Mouse (Mus musculus) intestine, embryonic 16.5 days (tissue): ENCODE measurements around the gene Thap3. TPM values are rescaled to one million over a fixed set of nuclear protein-coding genes. Genes with fewer than 3 reads are reported as not detected.
A peak's percentile ranks its signal among the peaks of the same experiment; 100 is the strongest.

Source experiments
- ATAC-seq: fragments of 200-750 bp; cut with Nextera tagmentation; 2 replicates; pipeline ENCODE4 v1.8.0; 2017; ENCODE audit warnings: moderate TSS enrichment, moderate library complexity
- H3K27ac ChIP-seq: fragments of 300-500 bp; sonication (generic); 2 replicates; pipeline ENCODE4 v1.5.1; 2014; ENCODE audit warnings: mild to moderate bottlenecking, low read length
- H3K27me3 ChIP-seq: fragments of 300-500 bp; sonication (generic); replicated peaks from 2 replicates; pipeline ENCODE4 v1.6.1; 2014; ENCODE audit warnings: low read length, control low read depth, mixed read lengths; ENCODE audit not compliant: control insufficient read depth, insufficient read depth
- H3K36me3 ChIP-seq: fragments of 300-500 bp; sonication (generic); 2 replicates; pipeline ENCODE4 v1.6.1; 2014; ENCODE audit warnings: low read length, control low read depth; ENCODE audit not compliant: control insufficient read depth, insufficient read depth
- H3K4me1 ChIP-seq: fragments of 300-500 bp; sonication (generic); 2 replicates; pipeline ENCODE4 v1.6.1; 2014; ENCODE audit warnings: low read length, control low read depth, mixed read lengths; ENCODE audit not compliant: control insufficient read depth, insufficient read depth
- H3K4me2 ChIP-seq: fragments of 300-500 bp; sonication (generic); 2 replicates; pipeline ENCODE4 v1.6.1; 2014; ENCODE audit warnings: low read depth, low read length, control low read depth
- H3K4me3 ChIP-seq: fragments of 300-500 bp; sonication (generic); 2 replicates; pipeline ENCODE4 v1.5.1; 2014; ENCODE audit warnings: mild to moderate bottlenecking, low read length
- H3K9ac ChIP-seq: fragments of 300-500 bp; sonication (generic); 2 replicates; pipeline ENCODE4 v1.6.1; 2014; ENCODE audit warnings: low read depth, low read length
- H3K9me3 ChIP-seq: fragments of 300-500 bp; sonication (generic); 2 replicates; pipeline ENCODE4 v1.6.1; 2016; ENCODE audit warnings: low read length, control low read depth; ENCODE audit not compliant: control insufficient read depth
- whole genome bisulfite sequencing: fragments of 180-500 bp; shearing (Covaris S2); extraction: QIAGEN DNeasy Blood & Tissue Kit; methylation state at CpG from one replicate; pipeline ENCODE4 v1.1.7; 2014; 5-methylcytosine and 5-hydroxymethylcytosine counted together
- polyA plus RNA-seq: library from polyadenylated mRNA; unstranded; fragments of >200 nt; fragmentation: Nextera tagmentation; extraction: Ambion mirVana; gene quantifications from 2 replicates; pipeline ENCODE4 v1.2.1, GENCODE M21; 2015

Thap3 gene
- polyA plus RNA-seq, 1 experiment from 2014 or later, result 29.0 TPM

DNA sequence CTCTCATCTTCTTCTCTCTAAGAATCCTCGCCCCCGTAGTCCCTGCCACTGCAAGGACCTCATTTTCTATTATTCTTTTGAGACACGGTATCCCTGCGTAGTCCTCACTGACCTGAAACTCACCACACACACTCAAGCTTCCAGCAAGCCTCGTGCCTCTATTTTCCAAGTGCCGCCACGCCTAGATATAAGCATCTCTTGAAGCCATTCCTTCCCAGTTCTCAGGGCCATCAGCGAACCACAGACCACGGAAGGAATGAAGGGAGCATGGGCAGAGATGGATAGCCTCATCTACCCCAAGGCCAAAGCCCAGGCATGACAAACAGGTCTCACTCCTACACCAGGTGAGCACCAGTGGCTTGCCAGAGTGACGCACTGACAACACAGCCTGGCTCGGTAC lies 35.7 kb upstream of the Thap3 start:
- H3K4me2 ChIP-seq, result no peak overlapping the region
- peaks cover 27% of the 10 kb centered on the region for H3K4me1 ChIP-seq
- H3K9me3 ChIP-seq, result no peaks in the 10 kb centered on the region
- ATAC-seq, result no peak
- WGBS, result 85% methylated on average over 11 of the region's 11 CpGs
- peaks cover 22% of the 10 kb centered on the region for H3K36me3 ChIP-seq
- H3K9ac ChIP-seq, result no peak overlapping the region
- H3K4me3 ChIP-seq, result no peak overlapping the region
- no peak overlapping the region for H3K27ac ChIP-seq
- H3K27me3 ChIP-seq, result no peaks in the 10 kb centered on the region

DNA sequence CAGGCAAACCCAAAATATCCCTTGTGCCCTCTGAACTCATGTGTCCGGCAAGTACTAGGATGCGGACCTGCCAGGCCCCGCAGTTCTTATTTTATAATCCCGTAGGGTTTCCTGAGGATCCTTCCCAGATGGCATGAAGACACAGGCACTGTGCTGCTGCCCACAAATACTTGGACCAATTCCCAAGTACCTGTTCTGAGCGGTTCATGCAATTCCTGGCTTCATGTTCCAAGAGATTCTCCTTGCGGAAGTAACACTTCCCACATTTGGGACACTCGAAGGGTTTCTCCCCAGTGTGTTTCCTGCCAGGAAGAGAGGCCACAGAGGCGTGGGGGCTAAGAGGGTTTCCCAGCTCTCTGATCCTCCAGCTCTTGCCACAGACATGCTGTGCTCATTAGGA lies 33.7 kb upstream of the Thap3 start:
- peaks cover 24% of the 10 kb centered on the region for H3K36me3 ChIP-seq
- no peak overlapping the region for H3K4me3 ChIP-seq
- H3K9me3 ChIP-seq, result no peaks in the 10 kb centered on the region
- no peak overlapping the region for H3K4me2 ChIP-seq
- H3K9ac ChIP-seq, result no peak overlapping the region
- no peaks in the 10 kb centered on the region for H3K27me3 ChIP-seq
- ATAC-seq, result no peak
- 88% methylated on average over 8 of the region's 8 CpGs for WGBS
- H3K4me1 ChIP-seq, result peaks cover 19% of the 10 kb centered on the region
- no peak overlapping the region for H3K27ac ChIP-seq

- Histone ChIP-seq H3K36me3 (peaks cover 24% of the 10 kb centered on the region), H3K4me1 (peaks cover 15% of the 10 kb centered on the region), H3K27me3 (no peaks in the 10 kb centered on the region), H3K4me2 (no peak overlapping the region), H3K9ac (no peak overlapping the region), H3K9me3 (no peaks in the 10 kb centered on the region), H3K4me3 (no peak overlapping the region), H3K27ac (no peak overlapping the region)
- ATAC-seq, result no peak
- 79% methylated on average over 12 of the region's 12 CpGs for WGBS
Measured at GRCm38 (mm10) chr4:152021568-152022097, 32.8 kb upstream of the Thap3 start.

- no peaks in the 10 kb centered on the region for H3K9me3 ChIP-seq
- ATAC-seq, result no peak
- H3K4me2 ChIP-seq, result no peak overlapping the region
- H3K27ac ChIP-seq, result no peak overlapping the region
- H3K36me3 ChIP-seq, result peaks cover 29% of the 10 kb centered on the region
- no peak overlapping the region for H3K4me3 ChIP-seq
- WGBS, result 89% methylated on average over 21 of the region's 21 CpGs
- H3K9ac ChIP-seq, result no peak overlapping the region
- H3K4me1 ChIP-seq, result no peaks in the 10 kb centered on the region
- H3K27me3 ChIP-seq, result no peaks in the 10 kb centered on the region
Measured at GRCm38 (mm10) chr4:152020024-152020423, 31.2 kb upstream of the Thap3 start.

DNA sequence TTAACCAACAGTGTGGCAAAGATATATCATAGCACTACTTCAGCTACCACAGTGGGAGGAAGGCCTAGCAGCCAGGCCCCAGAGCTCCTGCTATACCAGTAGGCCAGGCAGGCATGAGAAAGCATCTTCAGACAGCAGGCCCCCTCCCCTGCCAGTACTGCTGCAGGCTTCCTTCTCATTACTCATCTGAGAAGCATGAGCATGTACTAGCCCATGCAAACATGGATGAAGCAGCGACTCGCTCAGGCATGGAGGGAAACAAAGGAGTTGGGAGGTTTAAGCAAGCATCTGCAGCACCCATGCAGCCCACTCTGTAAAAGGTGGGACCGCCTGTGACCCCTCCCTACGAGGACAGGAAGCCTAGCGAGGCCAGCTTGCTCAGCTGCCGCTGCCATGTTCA lies 30.3 kb upstream of the Thap3 start:
- Histone ChIP-seq H3K9me3 (no peaks in the 10 kb centered on the region), H3K4me1 (no peaks in the 10 kb centered on the region), H3K27me3 (no peaks in the 10 kb centered on the region), H3K27ac (no peak overlapping the region), H3K9ac (no peak overlapping the region), H3K4me3 (no peak overlapping the region), H3K4me2 (no peak overlapping the region), H3K36me3 (peaks cover 31% of the 10 kb centered on the region)
- WGBS, result 83% methylated on average over 6 of the region's 6 CpGs
- no peak for ATAC-seq

GRCm38 (mm10) chr4:152013036-152013813 lies 24.4 kb upstream of the Thap3 start:
- peaks cover 27% of the 10 kb centered on the region for H3K4me1 ChIP-seq
- no peak overlapping the region for H3K9ac ChIP-seq
- H3K4me2 ChIP-seq, result no peak overlapping the region
- H3K9me3 ChIP-seq, result no peaks in the 10 kb centered on the region
- no peak overlapping the region for H3K4me3 ChIP-seq
- H3K36me3 ChIP-seq, result peaks cover 9% of the 10 kb centered on the region; the same call in 1 of the 2 replicates
- 84% methylated on average over 12 of the region's 12 CpGs for WGBS
- H3K27me3 ChIP-seq, result no peaks in the 10 kb centered on the region
- no peak overlapping the region for H3K27ac ChIP-seq
- ATAC-seq, result no peak

GRCm38 (mm10) chr4:152012109-152012508 lies 23.3 kb upstream of the Thap3 start:
- Histone ChIP-seq H3K9me3 (no peaks in the 10 kb centered on the region), H3K27me3 (no peaks in the 10 kb centered on the region), H3K4me3 (no peak overlapping the region), H3K27ac (no peak overlapping the region), H3K4me1 (peaks cover 38% of the 10 kb centered on the region), H3K4me2 (no peak overlapping the region), H3K36me3 (peaks cover 7% of the 10 kb centered on the region; the same call in 1 of the 2 replicates), H3K9ac (no peak overlapping the region)
- ATAC-seq, result no peak
- WGBS, result 93% methylated on average over 16 of the region's 16 CpGs

DNA sequence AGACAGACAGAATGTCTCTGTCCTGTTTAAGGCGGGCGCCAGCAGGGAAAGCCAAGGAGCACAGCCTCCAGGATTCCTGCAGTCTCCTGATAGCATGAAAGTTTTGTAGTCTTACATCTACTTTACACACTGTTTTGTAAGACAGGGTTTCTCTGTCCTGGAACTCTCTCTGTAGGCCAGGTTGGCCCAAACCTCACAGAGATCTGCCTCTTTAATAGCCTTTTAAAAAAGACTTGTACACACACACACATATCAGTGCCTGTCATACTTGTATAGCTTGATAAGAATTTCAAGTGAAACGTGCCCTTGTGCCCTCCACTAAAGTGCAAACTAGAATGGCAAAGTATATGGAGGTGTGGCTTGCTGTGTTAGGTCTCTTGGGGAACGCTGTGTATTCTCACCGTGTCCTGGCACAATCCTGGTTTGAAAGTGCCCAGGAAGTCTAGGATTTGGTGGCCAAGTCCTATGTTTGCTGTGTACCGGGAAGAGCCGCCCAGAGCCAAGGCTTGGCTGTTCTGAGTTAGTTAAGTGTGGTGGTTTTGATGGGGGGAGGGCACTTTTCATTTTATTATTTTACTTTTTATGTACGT lies 22.5 kb upstream of the Thap3 start:
- peak overlapping the region; percentile 90 for H3K4me3 ChIP-seq
- 76% methylated on average over 8 of the region's 8 CpGs for WGBS
- H3K36me3 ChIP-seq, result peaks cover 7% of the 10 kb centered on the region; the same call in 1 of the 2 replicates
- peak overlapping the region; percentile 76 for H3K9ac ChIP-seq
- H3K4me2 ChIP-seq, result peak overlapping the region; percentile 99
- peaks cover 45% of the 10 kb centered on the region for H3K4me1 ChIP-seq
- no peaks in the 10 kb centered on the region for H3K27me3 ChIP-seq
- H3K9me3 ChIP-seq, result no peaks in the 10 kb centered on the region
- no peak for ATAC-seq
- peak overlapping the region; percentile 37; the same call in 1 of the 2 replicates for H3K27ac ChIP-seq

GRCm38 (mm10) chr4:152010707-152011134 lies 21.9 kb upstream of the Thap3 start:
- Histone ChIP-seq H3K27ac (peak overlapping the region; percentile 88; the same call in 1 of the 2 replicates), H3K9ac (peak overlapping the region; percentile 76), H3K4me3 (peak overlapping the region; percentile 90), H3K4me2 (peak overlapping the region; percentile 99), H3K4me1 (peaks cover 46% of the 10 kb centered on the region), H3K9me3 (no peaks in the 10 kb centered on the region), H3K36me3 (peaks cover 7% of the 10 kb centered on the region; the same call in 1 of the 2 replicates), H3K27me3 (no peaks in the 10 kb centered on the region)
- no peak for ATAC-seq
- 17% methylated on average over 13 of the region's 13 CpGs for WGBS
